Mouse (Mus musculus): ENCODE measurements around the gene Cyb561d1.
"Not testable (repeated sequence)": the region's sequence is repeated elsewhere in the genome, so short reads cannot be mapped to it uniquely, and the experiment has no call there.

The Cyb561d1 gene

DNA sequence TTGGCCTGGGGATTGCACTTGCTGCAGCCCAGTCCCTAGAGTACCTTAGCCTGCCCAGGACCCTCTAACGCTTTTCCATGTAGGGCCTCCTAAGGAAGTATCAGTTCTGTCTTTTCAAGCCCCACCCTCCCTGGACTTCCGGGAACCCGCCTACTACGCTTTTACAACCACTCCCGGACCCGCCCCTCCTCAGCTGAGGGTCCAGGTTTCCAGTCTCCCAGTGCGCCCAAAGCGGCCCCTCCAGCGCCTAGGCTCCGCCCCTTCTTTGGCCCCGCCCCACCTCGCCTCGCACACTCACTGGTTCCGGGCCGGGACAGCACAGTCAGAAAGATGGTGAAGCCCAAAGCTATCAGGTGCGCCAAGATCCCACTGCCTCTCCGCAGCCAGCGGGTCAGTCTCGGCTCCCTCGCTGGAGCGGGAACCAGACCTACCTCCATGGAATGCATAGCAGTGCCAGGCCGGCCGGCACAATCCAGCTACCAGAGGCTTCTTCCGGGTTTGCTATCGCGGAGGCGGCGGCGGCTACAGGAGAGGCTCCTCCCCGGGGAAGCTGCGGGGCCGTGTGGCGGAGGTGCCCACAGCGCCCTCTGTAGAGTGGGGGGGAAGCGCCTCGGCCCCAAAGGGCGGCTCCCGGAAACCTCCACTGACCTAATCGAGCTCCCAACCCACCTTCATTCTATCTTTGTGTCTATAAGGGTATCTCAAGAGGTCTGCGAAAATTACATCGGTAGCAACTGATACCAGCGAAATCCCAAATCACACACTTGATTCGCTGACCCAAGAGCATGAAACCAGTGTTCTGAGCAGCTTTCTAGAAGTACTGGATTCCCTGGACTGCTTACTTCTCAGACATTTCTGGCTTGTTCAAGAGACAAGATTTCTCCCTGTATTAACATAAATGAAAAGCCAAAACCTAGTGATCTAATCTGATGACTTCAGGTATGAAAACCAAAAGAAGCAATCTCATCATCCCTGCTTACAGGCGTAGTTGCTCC lies at the start of gene Cyb561d1:
Gene Cyb561d1 (minus strand): TSS at position 884 of the 995 bp plus-strand sequence.
- DNase-seq (ENCODE audit: low spot score) = peak; percentile 96

DNA sequence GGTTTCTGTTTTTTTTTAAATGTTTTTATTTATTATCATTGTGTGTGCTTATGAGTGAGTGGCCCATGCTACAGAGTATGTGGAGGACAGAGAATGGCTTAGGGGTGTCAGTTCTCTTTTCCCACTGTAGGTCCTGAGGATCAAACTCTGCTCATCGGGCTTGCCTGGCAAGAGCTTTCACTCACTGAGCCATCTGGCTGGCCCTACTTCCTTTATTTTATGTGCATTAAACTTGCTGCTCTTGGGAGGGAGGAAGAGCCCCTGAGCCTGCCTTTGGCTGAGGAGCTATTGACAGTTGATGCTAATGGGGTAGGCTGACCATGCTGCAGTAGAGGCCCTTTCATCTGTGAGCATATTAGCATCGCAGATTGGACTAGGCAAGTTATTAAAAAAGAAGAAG lies 45.8 kb upstream of the Cyb561d1 start:
- DNase-seq (ENCODE audit: low spot score) = no peak

DNA sequence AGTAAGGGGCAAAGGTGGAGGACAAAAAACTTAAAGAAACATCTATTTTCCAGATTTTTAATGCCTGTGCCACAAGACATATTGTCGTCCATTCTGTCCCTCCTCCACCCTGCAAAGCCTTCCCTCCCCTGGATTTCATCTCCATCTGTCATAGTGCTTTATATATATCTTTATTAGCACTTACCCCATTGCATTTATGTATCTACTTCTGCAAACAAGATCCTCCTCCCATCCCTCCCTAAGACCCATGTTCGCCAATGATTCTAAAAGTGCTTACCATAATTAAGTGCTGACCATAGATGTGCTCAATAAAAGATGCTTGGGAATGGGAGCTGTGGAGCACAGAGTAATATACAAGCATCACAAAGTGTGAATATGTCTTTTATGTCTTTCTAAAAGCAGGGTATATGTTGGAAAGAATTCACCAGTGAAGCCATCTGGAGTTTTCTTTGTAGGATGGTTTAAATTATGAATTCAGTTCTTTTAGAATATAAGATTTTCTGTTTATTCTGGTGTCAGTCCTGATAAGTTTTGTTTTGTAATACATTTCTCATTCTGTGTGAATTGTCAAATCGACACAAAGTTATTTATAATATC lies 40.3 kb upstream of the Cyb561d1 start:
- no peak for DNase-seq (ENCODE audit: low spot score)

DNA sequence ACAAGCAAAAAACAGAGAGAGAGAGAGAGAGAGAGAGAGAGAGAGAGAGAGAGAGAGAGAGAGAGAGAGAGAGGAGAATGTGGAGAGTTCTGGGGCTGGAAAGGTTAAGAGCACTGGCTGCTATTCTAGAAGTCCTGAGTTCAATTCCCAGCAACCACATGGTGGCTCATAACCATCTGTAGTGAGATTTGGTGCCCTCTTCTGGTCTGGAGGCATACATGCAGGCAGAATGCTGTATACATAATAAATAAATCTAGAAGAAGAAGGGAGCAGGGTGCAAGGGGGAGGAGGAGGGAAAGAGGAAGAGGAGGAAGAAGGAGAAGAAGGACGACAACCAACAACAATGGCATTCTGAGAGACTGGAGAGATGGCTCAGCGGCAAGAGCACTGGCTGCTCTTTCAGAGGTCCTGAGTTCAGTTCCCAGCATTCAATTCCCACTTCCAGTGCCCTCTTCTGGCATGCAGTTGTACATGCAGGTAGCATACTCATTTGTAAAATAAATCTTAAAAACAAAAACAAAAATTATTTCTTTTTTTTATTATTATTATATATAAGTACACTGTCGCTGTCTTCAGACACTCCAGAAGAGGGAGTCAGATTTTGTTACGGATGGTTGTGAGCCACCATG lies 36.6 kb upstream of the Cyb561d1 start:
- DNase-seq (ENCODE audit: low spot score) = not testable (repeated sequence)

- DNase-seq (ENCODE audit: low spot score) = no peak
These were observed 30.6 kb upstream of the Cyb561d1 start for GRCm38 (mm10) chr3:108231646-108232045.

DNA sequence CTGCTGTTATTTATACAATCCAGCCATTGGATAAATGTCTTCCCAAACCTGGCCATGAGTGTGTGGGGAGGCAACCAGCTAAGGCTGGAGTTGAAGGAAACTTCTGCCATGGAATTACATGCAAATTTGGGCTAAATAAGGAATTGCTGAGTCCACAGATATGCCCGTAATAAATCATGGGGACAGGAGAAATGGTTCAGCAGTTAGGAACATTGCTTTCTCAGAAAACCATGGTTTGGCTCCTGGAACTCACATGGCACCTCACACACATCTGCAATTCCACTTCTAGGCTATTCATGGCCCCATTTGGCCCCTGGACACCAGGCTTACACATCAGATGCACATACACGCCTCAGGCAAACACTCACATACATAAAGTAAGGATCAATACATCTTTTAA lies 26.5 kb upstream of the Cyb561d1 start:
- DNase-seq (ENCODE audit: low spot score) = no peak

DNA sequence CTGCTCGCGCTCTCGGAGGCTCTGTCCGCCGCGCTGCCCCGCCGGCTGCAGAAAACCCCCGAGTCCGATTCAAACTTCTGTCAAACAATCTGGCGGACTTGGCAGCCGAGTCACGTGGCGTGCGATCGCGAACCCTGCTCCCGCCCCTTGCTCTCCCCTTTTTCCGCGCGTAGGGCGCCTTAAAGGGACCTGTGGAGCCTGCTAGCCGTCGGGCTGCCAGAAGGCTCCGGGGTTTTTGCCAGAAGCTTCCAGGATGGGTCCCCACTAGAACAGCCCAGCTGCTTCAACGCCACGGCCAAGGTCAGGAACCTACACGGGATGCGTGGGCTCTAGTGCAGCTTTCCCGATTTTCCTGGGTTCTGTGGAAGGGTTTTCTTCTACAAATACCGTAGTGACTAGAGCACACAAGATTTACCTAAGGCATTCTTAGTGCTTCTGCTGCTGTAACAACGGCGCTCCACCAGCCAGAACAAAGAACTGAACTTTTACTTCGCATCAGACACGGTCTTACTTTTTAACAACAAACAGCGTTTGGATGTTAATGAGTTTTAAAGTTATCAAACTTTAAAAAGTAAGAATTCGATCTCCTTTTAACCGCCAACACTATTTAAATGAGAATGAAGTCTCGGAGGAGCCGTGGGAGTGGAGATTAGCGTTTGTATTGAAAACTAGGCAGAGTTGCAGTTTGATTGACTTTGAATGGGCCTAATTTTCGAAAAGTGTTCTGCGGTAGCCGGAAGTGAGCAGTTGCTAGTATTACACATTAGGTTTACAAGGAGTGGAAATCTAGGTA lies 25.7 kb upstream of the Cyb561d1 start, which contains the start of gene Sypl2:
Gene Sypl2 (minus strand): TSS at position 91 of the 793 bp plus-strand sequence.
- no peak for DNase-seq (ENCODE audit: low spot score)

DNA sequence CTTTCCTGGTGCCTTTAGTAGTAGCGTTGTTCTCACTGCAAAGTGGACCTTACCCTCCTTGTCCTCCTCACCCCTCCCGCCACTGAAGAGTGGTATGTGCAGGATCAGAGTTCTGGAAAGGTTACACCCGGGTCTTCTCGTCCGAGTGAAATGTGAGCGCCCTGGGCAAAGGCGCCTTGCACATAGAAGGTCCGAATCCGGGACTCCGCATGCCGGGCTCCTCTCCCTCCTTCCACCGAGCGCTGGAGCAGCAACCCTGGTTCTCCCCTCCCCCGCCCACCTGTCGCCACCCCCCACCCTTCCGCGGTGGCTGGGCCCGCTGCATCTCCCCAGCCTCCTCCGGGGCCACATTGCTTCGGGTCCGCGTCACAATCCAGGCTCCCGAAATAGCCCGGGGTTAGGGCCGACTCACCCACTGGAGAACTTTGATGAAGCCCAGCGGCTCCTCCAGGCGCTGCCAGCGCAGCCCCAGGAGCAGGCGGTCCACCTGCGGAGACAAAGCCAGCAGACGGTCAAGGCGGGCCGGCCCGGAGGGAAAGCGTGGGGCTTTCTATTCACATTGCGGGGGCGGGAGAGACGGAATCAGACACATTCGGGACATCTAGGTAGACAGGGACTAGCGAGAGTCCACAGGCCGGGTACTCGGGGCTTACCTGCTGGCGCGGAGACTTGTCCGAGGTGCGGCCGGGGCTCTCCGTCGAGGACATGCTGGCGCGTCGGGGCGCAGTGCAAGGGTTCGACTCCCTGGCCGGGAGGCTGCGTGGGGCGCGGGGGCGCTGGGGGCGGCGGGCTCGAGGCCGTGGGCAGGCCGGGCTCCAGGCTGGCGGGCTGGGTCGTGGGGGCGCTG lies 24.9 kb upstream of the Cyb561d1 start:
- no peak for DNase-seq (ENCODE audit: low spot score)

- no peak for DNase-seq (ENCODE audit: low spot score)
These were observed 19.6 kb upstream of the Cyb561d1 start for GRCm38 (mm10) chr3:108220661-108221060.

GRCm38 (mm10) chr3:108214734-108215133 lies 13.7 kb upstream of the Cyb561d1 start:
- DNase-seq (ENCODE audit: low spot score) = no peak

DNA sequence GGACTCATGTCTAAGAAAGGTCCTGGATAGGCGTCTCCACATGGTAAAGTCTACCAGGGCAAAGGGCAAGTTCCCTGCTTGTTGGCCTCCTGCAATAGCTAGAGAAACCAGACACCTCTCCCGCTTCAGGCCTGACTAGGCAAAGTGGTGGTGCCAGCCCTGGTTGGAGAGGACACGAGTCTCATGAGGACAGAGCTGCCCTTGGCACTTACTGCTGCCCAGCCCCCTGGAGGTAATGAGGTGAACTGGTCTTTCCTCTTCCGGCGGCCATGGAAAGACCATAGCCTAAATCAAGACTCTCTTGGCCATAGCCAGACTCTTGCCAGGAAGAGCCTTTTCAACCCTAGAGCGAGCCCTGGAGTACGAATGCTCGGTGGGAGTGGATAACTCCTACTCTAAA lies 11.4 kb upstream of the Cyb561d1 start:
- no peak for DNase-seq (ENCODE audit: low spot score)

GRCm38 (mm10) chr3:108211845-108212244 lies 10.8 kb upstream of the Cyb561d1 start:
- no peak for DNase-seq (ENCODE audit: low spot score)

GRCm38 (mm10) chr3:108210771-108211139 lies 9.7 kb upstream of the Cyb561d1 start, which contains the start of gene Atxn7l2:
Gene Atxn7l2, minus strand, starts transcription at chr3:108210934.
- DNase-seq (ENCODE audit: low spot score) = no peak

- peak; percentile 95 for DNase-seq (ENCODE audit: low spot score)
These were observed 9.1 kb upstream of the Cyb561d1 start for GRCm38 (mm10) chr3:108209946-108210770.

- no peak for DNase-seq (ENCODE audit: low spot score)
These were observed 8.5 kb upstream of the Cyb561d1 start for GRCm38 (mm10) chr3:108209536-108209935.

DNA sequence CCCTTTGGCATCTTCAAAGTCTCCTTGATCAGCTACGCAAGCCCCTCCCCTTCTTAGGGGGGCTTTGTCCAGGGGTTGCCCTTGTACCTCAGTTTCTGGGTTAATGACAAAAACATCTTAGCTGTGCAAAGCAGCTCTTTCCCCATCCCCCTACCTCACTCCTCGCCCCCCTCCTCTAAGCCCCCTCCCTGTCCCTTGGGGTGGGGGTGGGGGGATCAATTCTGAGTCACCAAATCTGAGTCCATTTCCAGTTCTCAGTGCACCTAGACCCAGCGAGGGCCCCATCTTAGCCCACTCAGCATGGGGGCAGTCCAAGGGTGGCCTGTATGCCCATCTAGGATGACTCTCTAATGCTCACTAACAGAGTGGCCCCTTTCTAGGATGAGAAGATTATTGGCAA lies 8.0 kb upstream of the Cyb561d1 start:
- no peak for DNase-seq (ENCODE audit: low spot score)

DNA sequence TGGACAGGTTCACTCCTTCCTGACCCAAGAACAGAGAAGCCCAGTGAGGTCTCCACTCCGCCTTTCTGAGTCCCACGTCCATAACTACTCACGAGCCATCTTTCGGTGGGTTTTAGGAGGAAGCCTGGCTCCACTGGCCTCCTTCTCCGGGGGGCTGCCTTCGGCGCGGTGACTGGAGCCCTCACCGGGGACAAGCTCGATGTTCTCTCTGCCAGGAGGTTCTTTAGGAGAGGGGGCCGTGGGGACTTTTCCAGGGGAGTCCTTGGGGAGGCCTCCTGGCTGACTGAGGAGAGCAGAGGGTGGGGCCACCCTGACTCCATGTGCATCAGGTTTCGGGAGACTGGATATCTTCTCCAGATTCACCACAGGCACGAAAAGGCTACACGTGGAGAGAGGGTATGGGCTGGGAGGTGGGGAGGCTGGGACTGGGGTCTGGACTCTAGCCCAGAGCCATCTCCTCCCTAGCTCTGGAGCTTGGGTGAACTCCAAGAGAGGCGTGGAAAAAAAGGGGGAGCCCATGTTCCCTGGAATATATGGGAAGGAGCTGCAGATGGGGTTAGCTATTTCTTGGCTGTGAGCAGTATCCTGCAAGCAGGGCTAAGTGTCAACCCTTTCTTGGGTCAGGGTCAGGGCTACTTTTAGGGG lies 5.8 kb upstream of the Cyb561d1 start:
- no peak for DNase-seq (ENCODE audit: low spot score)

GRCm38 (mm10) chr3:108205601-108206000 lies 4.6 kb upstream of the Cyb561d1 start:
- no peak for DNase-seq (ENCODE audit: low spot score)

GRCm38 (mm10) chr3:108204470-108204869 lies 3.5 kb upstream of the Cyb561d1 start:
- DNase-seq (ENCODE audit: low spot score) = no peak

Data from lung, postnatal 25 days (tissue).